Mouse (Mus musculus) bone marrow, adult 2 months (tissue): ENCODE measurements around the gene Slc25a10.

ENCODE experiments used
- CTCF ChIP-seq: fragments of 200-500 bp; IDR thresholded peaks from 2 replicates; pipeline ENCODE4 v1.5.1; 2011; ENCODE audit warnings: low read length, control low read depth; ENCODE audit not compliant: control insufficient read depth, insufficient read depth
- POLR2A ChIP-seq: fragments of 200-500 bp; IDR thresholded peaks from 2 replicates; pipeline ENCODE4 v1.6.1; 2011; ENCODE audit warnings: low read depth, mild to moderate bottlenecking, control low read depth, low read length, borderline replicate concordance; ENCODE audit not compliant: control insufficient read depth

GRCm38 (mm10) chr11:120452246-120452645, 39.4 kb upstream of the Slc25a10 start:
- TF ChIP-seq CTCF, result no peak
- TF ChIP-seq POLR2A, result no peak
